Mouse (Mus musculus): ENCODE data around the gene Pygm.

DNA sequence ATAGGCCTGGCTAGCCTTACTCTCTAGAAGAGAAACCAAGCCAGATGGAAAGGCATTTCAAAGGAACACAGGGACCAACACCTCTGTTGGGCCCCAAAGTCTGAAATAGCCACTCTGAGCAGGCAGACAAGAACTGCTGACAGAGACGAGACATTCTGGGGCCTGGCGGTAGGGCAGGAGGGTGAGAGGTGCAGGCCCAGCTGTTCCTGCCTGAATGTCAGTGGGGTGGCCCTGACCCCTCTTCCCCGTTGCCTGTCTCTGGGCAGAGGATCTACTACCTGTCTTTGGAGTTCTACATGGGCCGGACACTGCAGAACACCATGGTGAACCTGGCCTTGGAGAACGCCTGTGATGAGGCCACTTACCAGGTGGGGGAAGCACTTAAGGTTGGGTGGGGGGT is 1.2 kb downstream of the Pygm start:
- TF ChIP-seq USF1 (IDR thresholded peaks at IDR 0.05; ENCODE audit: low read depth) = no peak
- no peak for TF ChIP-seq CTCF (IDR thresholded peaks at IDR 0.05; ENCODE audit: control insufficient read depth, insufficient read depth, insufficient read length)
- TF ChIP-seq MYOD1 (IDR thresholded peaks at IDR 0.05; ENCODE audit: control insufficient read depth, insufficient read length, low read depth) = no peak
- no peak for TF ChIP-seq MAX (IDR thresholded peaks at IDR 0.05)

All from C2C12 (cell line).